Mouse (Mus musculus) erythroid progenitor cell, adult 5-6 weeks (primary cell): ENCODE results near the gene Ywhah. TPM values are rescaled to one million over a fixed set of nuclear protein-coding genes. Genes with fewer than 3 reads are reported as not detected.
"Not testable (repeated sequence)": the region's sequence is repeated elsewhere in the genome, so short reads cannot be mapped to it uniquely, and the experiment has no call there.

ENCODE experiments used
- ATAC-seq: replicated peaks from 2 replicates; pipeline ENCODE4 v1.8.0; 2016; ENCODE audit warnings: moderate number of reproducible peaks, mild to moderate bottlenecking, moderate TSS enrichment, inconsistent platforms; ENCODE audit not compliant: poor library complexity, low FRiP score, severe bottlenecking
- total RNA-seq, 2 experiments: library from RNA; stranded (forward) in 1 of 2; stranded (reverse) in 1 of 2; fragments of 150-400 nt in 1 of 2; fragments of 186-747, 209-891 nt in 1 of 2; gene quantifications; 2 replicates each; pipeline versions ENCODE4 v1.2.3 to v1.2.4; 2015 to 2017; ENCODE audit warnings: low replicate concordance in 2 of 2

The Ywhah gene
- total RNA-seq, 2 experiments from 2014 or later = 280 to 322 TPM

- 0 out of 2 replicates have a peak, but pooled peaks have one; percentile 12 for ATAC-seq
Measured at GRCm38 (mm10) chr5:33009818-33010812, 8.5 kb upstream of the Ywhah start.

GRCm38 (mm10) chr5:33011132-33012106 is 7.2 kb upstream of the Ywhah start:
- ATAC-seq = no peak

GRCm38 (mm10) chr5:33014096-33014495 is 4.5 kb upstream of the Ywhah start:
- ATAC-seq = no peak

DNA sequence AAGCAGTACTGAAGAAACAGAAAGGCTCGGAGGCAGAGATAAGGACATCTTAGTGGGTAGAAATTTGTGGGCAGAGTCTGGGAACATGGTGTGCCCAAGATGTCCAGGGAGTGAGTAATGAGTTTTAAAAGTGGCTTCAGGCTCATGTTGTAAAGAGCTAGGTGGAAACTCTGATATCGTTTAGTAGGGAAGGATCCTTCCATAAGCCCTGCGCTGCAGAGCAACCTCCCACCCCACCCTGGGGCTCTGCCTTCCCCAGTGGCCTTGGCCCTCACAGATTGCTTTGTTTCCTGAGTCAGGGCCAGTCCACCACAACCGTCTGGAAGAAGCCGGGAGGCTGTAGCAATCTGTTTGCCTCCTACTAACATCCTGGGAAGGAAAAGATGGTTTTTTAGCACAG is 3.0 kb upstream of the Ywhah start:
- ATAC-seq = no peak

DNA sequence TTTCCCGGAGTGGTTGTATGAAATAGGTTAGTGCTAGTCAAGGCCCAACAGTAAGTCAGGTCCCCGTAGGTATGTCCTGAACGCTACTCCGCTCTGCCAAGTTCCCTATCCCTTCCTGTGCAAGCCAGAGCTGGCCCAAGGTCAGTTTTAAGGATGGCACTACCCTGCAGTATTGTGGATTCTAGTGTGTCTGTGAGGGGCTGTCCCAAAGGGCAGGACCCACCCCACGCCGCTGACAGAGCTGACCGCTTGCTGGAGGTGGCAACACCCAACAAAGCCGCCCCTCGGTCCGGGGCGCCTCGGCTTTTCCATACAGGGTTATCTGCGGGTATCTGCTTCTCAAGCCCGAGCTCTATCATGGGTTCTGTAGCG is 441 bp upstream of the Ywhah start:
- peak; percentile 49 for ATAC-seq

DNA sequence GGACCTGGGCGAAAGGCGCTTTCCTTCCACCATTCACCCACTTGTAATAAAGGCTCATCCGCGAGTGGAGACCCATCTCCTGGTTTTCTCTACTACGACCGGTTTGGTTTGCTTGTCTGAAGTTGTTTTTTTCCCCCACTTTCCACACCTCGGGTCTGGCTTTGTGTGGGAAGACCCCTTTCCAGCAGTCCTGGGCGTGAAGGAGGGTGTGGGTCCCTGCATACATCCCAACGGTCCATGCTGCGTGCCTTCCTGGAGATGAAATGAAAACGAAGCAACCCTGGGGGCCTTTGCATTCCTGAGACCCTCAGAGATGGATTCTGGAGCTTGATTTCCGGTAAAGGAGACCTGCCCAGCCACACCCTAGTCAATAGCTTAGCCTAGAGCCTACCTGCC is 808 bp downstream of the Ywhah start:
- ATAC-seq = 0 out of 2 replicates have a peak, but pooled peaks have one; percentile 27

- ATAC-seq = no peak
Measured at GRCm38 (mm10) chr5:33021622-33022021, 3.0 kb downstream of the Ywhah start.

DNA sequence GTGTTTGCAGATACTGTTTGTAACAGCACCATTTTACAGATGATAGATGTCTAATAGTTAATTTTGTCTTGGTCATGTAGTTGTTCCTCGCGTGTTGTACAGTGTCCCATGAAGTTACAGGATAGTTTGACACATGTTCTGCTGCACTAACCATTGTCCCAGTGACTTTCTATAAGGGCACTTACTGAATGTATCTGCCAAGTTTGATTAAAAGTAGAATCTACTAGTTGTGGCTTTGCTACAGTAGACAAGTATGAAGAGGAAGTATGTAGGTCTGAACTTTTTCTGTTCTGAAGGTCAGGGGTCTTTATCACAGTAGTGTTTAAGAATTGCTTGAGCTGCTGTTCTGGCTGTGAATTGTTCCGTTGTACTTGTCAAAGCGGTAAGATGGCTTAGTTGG is 4.7 kb downstream of the Ywhah start:
- no peak for ATAC-seq

- no peak for ATAC-seq
Measured at GRCm38 (mm10) chr5:33024474-33024873, 5.9 kb downstream of the Ywhah start.

GRCm38 (mm10) chr5:33028656-33029055 is 10.0 kb downstream of the Ywhah start:
- no peak for ATAC-seq

DNA sequence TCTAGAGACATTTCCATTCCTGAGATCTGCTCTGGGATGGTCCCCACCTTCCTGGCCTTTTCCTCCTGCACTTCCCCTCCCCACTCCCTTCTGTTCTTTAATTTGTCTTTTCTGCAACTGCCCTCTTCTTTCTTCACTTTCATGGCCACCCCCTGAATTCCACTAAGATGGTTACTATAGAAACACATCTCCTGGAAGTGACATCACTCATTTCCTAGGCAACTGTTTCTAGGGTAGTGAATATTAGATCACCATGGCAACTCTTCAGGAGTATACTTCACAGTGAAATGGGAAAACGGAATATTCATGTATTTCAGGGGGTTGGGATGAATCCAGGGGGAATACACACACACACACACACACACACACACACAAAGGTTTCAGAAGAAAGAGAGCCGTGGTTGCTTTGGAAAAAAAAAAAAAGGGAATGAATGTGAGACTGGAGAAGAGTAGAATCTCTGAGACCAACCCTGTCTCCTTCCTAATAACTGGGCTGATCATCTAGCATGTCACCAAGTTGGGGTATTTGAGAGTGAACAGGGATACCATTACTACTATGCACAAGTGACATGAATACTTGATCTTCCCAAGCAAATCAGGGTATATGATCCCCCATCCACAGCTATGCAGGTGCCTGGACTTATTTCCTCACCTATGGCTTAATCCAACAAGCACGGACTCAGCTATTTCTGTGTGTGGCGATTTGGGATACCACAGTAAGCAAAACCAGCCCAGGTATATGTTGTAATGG is 12.0 kb downstream of the Ywhah start:
- no peak for ATAC-seq

DNA sequence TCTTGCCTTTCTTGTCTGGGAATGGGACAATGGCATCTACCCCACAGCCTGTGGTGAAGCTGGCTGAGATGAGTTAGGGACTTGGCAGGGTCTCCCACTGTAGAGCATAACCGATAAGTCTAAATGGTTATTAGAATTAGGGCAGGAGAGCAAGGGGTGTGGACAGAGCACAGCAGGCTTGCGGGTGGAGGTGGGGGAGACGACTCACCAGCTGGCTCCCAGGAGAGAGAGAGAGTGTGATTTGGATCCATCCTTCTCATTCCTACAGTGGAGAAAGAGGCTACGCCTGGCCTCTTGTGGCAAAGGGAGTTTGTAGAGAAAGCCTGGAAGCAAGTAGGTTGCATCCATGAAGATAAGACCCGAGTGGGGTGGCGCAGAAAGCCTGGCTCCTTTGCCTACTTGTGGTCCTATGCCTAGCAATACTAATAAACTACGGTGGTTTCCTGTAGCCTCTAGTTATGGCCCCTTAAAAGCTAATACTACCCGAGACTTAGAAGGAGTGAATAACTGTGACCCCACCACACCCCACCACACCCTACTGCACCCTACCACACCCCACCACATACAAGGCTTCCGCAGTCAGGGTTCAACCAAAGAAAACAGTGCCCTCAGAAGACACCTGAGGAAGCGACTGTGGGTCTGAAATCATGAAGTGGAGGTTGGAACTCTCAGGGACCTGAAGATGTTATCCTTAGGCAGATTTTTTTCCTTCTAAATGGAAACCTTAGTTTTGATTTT is 13.6 kb downstream of the Ywhah start:
- ATAC-seq = peak; percentile 56

DNA sequence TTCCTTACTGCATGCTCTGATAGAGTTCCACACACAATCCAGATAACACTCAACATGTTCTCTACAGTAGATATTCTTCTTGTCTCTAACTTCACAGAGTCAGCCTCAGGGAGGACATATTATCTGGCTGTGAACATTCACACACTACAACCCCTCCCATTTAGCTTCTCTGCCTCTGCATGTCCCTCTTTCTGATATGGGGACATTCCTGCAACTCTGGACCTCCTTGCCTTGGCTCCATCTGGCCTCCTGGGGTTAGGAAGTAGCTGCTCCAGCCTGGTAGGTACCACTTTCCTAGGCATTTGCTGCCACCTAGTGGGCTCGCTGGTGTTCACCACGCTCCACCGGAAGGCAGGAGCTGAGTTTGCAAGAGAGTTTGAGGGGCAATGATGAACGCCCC is 14.5 kb downstream of the Ywhah start:
- peak; percentile 82 for ATAC-seq

GRCm38 (mm10) chr5:33033633-33034032 is 15.0 kb downstream of the Ywhah start:
- ATAC-seq = not testable (repeated sequence)

GRCm38 (mm10) chr5:33034100-33034499 is 15.5 kb downstream of the Ywhah start:
- ATAC-seq = peak; percentile 64

DNA sequence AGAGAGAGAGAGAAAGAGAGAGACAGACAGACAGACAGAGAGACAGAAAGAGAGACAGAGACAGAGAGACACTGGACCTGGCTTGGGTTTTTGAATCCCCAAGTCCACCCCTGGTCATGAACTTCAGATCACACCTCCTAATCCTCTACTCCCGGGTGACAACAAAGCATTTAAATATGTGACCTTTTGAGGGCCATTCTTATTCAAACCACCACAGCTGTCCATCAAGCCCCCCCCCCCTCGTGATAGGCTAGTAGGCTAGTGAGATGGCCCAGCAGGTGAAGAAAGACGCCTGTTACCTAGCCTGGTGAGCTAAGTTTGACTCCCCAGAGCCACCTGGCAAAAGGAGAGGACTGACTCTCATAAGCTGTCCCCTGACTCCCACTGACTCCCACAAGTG is 16.3 kb downstream of the Ywhah start:
- no peak for ATAC-seq

GRCm38 (mm10) chr5:33038656-33039509 is 20.3 kb downstream of the Ywhah start:
- no peak for ATAC-seq

- ATAC-seq = peak; percentile 88
Measured at GRCm38 (mm10) chr5:33039510-33039911, 20.9 kb downstream of the Ywhah start.
